Mouse (Mus musculus) myocyte (in vitro differentiated cells): Measurements from ENCODE around the gene Synpo2l. TPM values are rescaled to one million over a fixed set of nuclear protein-coding genes. Genes with fewer than 3 reads are reported as not detected.

Experiments
- H3K27me3 ChIP-seq: one replicate; pipeline ENCODE4 v1.6.1; 2011; ENCODE audit not compliant: control insufficient read depth, insufficient read depth, insufficient read length
- H3K36me3 ChIP-seq: one replicate; pipeline ENCODE4 v1.6.1; 2011; ENCODE audit not compliant: control insufficient read depth, insufficient read depth
- H3K4me2 ChIP-seq: one replicate; pipeline ENCODE4 v1.6.1; 2011; ENCODE audit warnings: low read depth, control low read depth
- H3K4me3 ChIP-seq: one replicate; pipeline ENCODE4 v1.5.1; 2011; ENCODE audit warnings: mild to moderate bottlenecking, control low read depth, moderate library complexity
- H3K79me2 ChIP-seq: one replicate; pipeline ENCODE4 v1.6.1; 2011; ENCODE audit not compliant: control insufficient read depth, insufficient read depth
- H3ac ChIP-seq: one replicate; pipeline ENCODE4 v1.6.1; 2011; ENCODE audit not compliant: control insufficient read depth, insufficient read length
- CEBPB ChIP-seq: IDR thresholded peaks from 2 replicates; pipeline ENCODE4 v1.6.1; 2011; ENCODE audit warnings: mild to moderate bottlenecking, moderate library complexity; ENCODE audit not compliant: poor library complexity, insufficient read depth, severe bottlenecking
- E2F4 ChIP-seq: IDR thresholded peaks from one replicate; pipeline ENCODE4 v1.6.1; 2011; ENCODE audit warnings: mild to moderate bottlenecking, control low read depth, moderate library complexity; ENCODE audit not compliant: insufficient read depth
- MAX ChIP-seq: IDR thresholded peaks from one replicate; pipeline ENCODE4 v1.6.1; 2011; ENCODE audit warnings: low read depth, mild to moderate bottlenecking, control low read depth
- MYOD1 ChIP-seq, 3 experiments: IDR thresholded peaks; one replicate each; pipeline ENCODE4 v1.6.1; 2011; ENCODE audit warnings: control low read depth in 2 of 3, low read depth in 2 of 3, mild to moderate bottlenecking in 2 of 3, moderate library complexity in 1 of 3; ENCODE audit not compliant: insufficient read length in 2 of 3, control insufficient read depth in 1 of 3
- MYOG ChIP-seq, 3 experiments: IDR thresholded peaks; one replicate each; pipeline ENCODE4 v1.6.1; 2011; ENCODE audit warnings: control low read depth in 2 of 3, low read depth in 2 of 3, mild to moderate bottlenecking in 2 of 3; ENCODE audit not compliant: insufficient read length in 2 of 3, control insufficient read depth in 1 of 3, insufficient read depth in 1 of 3
- POLR2A ChIP-seq: IDR thresholded peaks from one replicate; pipeline ENCODE4 v1.6.1; 2011; ENCODE audit warnings: low read depth, mild to moderate bottlenecking, control low read depth, moderate library complexity; ENCODE audit not compliant: insufficient read length
- POLR2AphosphoS2 ChIP-seq: IDR thresholded peaks from one replicate; pipeline ENCODE4 v1.6.1; 2011; ENCODE audit warnings: low read depth, control low read depth; ENCODE audit not compliant: insufficient read length
- REST ChIP-seq: IDR thresholded peaks from one replicate; pipeline ENCODE4 v1.6.1; 2011; ENCODE audit warnings: mild to moderate bottlenecking, control low read depth, moderate library complexity; ENCODE audit not compliant: insufficient read depth, insufficient read length
- SRF ChIP-seq: IDR thresholded peaks from one replicate; pipeline ENCODE4 v1.6.1; 2011; ENCODE audit warnings: low read depth; ENCODE audit not compliant: control insufficient read depth, insufficient read length
- TCF12 ChIP-seq: IDR thresholded peaks from one replicate; pipeline ENCODE4 v1.6.1; 2011; ENCODE audit warnings: mild to moderate bottlenecking, control low read depth; ENCODE audit not compliant: poor library complexity, insufficient read depth, severe bottlenecking
- TCF3 ChIP-seq: IDR thresholded peaks from one replicate; pipeline ENCODE4 v1.6.1; 2011; ENCODE audit warnings: low read depth, control low read depth; ENCODE audit not compliant: insufficient read length
- USF1 ChIP-seq: IDR thresholded peaks from one replicate; pipeline ENCODE4 v1.6.1; 2011; ENCODE audit warnings: low read depth, mild to moderate bottlenecking, control low read depth, moderate library complexity
- polyA plus RNA-seq: library from polyadenylated mRNA; unstranded; fragments of >200 nt; fragmentation: generic; extraction: Trizol; gene quantifications from one replicate; pipeline ENCODE4 v1.2.1, GENCODE M21; 2012; ENCODE audit warnings: missing spikeins

The Synpo2l gene
- polyA plus RNA-seq, 1 experiment = 165 TPM

DNA sequence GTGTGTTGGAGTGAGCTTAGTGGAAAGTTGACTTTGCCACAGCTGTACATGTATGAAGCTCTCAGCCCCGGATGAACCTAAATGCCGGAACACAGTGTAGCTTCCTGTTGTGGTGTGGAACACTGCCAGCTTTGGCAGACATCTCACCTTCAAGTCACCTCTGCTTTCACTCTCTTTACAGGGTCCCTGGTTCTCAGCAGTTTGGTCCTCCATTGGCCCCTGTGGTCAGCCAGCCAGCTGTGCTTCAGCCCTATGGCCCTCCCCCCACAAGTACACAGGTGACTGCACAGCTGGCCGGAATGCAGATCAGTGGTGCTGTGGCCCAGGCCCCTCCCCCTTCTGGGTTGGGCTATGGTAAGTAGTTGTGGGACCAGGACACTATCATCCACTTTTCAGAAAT is 14.3 kb upstream of the Synpo2l start:
- H3ac ChIP-seq = no peak overlapping the region
- H3K79me2 ChIP-seq = peaks cover 27% of the 10 kb centered on the region
- TF ChIP-seq REST = no peak
- TF ChIP-seq MYOG (IDR thresholded peaks at IDR 0.05; ENCODE audit: control insufficient read depth in 1 of 3, insufficient read depth in 1 of 3, insufficient read length in 2 of 3, low read depth in 2 of 3) = peak in 1 of 3 experiments; percentile 16
- peak in 1 of 3 experiments; percentile 8 for TF ChIP-seq MYOD1 (IDR thresholded peaks at IDR 0.05; ENCODE audit: control insufficient read depth in 1 of 3, insufficient read length in 2 of 3, low read depth in 2 of 3)
- no peak overlapping the region for H3K4me3 ChIP-seq
- peaks cover 81% of the 10 kb centered on the region for H3K36me3 ChIP-seq
- no peak overlapping the region for H3K4me2 ChIP-seq
- H3K27me3 ChIP-seq = no peaks in the 10 kb centered on the region

DNA sequence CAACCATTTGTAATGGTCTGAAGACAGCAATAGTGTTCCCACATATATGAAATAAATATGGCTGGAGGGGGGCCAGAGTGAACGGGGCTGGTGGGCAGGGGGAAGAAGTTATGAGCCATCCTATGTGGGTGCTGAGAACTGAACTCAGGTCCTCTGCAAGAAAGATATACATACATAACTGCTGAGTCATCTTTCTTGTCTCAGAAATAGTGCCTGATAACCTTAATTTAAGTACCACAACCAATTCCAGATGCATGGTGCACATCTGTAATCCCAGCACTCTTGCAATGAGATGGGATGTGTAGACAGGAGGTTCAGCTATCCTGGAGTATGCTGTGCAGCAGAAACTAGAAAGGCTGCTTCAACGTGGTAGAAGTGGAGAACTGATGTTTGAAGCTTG is 13.6 kb upstream of the Synpo2l start:
- TF ChIP-seq MYOG (IDR thresholded peaks at IDR 0.05; ENCODE audit: control insufficient read depth in 1 of 3, insufficient read depth in 1 of 3, insufficient read length in 2 of 3, low read depth in 2 of 3) = no peak
- no peak for TF ChIP-seq SRF
- no peak for TF ChIP-seq MAX
- no peak for TF ChIP-seq USF1
- H3K4me2 ChIP-seq = no peak overlapping the region
- H3ac ChIP-seq = no peak overlapping the region
- H3K27me3 ChIP-seq = no peaks in the 10 kb centered on the region
- peaks cover 81% of the 10 kb centered on the region for H3K36me3 ChIP-seq
- peaks cover 33% of the 10 kb centered on the region for H3K79me2 ChIP-seq
- no peak overlapping the region for H3K4me3 ChIP-seq

DNA sequence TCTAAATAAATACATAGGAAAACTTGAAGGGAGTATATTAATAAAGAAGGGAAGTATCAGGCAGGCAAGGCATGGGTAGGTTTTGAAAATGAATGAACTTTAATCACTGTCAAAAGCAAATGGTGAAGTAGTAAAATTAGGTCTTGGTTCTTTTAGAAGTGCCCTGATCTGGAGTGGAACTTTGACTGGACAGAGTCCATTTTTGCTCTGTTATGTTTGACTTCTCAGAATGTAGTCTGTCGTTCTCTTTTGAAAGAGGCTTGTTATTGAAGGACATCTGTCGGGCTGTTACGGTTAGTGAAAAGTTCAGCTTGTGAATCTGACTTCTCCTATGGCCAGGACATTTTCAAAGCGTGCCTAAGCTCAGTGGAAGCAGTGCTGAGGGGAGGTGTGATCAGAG is 9.8 kb upstream of the Synpo2l start:
- Histone ChIP-seq H3K27me3 (no peaks in the 10 kb centered on the region), H3K4me2 (no peak overlapping the region), H3K79me2 (peaks cover 55% of the 10 kb centered on the region), H3ac (no peak overlapping the region), H3K4me3 (no peak overlapping the region), H3K36me3 (peaks cover 62% of the 10 kb centered on the region)
- no peak for TF ChIP-seq USF1
- TF ChIP-seq MAX = no peak
- no peak for TF ChIP-seq POLR2A
- no peak for TF ChIP-seq E2F4
- no peak for TF ChIP-seq SRF
- no peak for TF ChIP-seq POLR2AphosphoS2
- no peak for TF ChIP-seq TCF3
- TF ChIP-seq TCF12 = no peak
- TF ChIP-seq MYOG (IDR thresholded peaks at IDR 0.05; ENCODE audit: control insufficient read depth in 1 of 3, insufficient read depth in 1 of 3, insufficient read length in 2 of 3, low read depth in 2 of 3) = no peak
- no peak for TF ChIP-seq REST
- TF ChIP-seq CEBPB = no peak
- TF ChIP-seq MYOD1 (IDR thresholded peaks at IDR 0.05; ENCODE audit: control insufficient read depth in 1 of 3, insufficient read length in 2 of 3, low read depth in 2 of 3) = no peak

DNA sequence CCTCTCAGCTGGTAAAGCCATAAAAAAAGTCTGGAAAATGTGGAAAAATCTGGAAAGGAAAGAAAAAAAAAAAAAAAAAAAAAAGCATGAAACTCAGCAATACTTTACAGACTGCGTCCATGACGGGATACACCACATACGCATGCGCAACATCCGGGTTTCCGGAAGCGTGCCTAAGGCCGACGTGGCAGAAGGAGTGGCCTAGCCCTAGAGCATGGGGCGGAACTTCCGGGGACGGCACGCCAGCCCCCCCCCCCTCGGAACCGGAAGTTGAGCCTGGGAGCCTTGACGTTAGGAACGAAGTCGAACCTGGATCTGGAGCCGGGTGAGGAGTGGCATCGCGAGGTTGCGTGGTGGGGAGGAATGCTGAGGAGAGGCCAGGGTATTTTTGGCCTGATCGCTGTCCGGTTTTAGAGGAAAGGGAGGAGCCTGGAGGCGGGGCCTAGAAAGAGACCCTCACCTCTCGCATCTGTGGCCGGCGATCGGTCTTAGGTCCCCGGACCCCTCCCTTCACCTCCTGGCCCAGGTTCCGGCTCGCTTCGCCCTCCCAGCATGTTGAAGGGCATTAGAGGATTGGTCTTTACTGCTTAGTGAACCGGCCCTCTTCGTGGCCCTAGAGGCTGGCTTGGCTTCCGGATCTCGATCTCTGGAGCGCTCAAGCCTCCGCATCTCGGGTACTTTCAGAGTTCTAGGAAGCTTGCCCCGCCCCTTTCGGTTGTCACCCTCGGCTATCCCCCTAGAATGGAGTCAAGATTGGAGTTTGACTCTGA is 6.1 kb upstream of the Synpo2l start, which contains the start of gene Sec24c:
Gene Sec24c (plus strand): TSS at position 245 of the 770 bp plus-strand sequence.
- H3K36me3 ChIP-seq = peaks cover 31% of the 10 kb centered on the region
- TF ChIP-seq E2F4 (no peak), MYOG (IDR thresholded peaks at IDR 0.05; ENCODE audit: control insufficient read depth in 1 of 3, insufficient read depth in 1 of 3, insufficient read length in 2 of 3, low read depth in 2 of 3) (no peak), MAX (no peak), MYOD1 (IDR thresholded peaks at IDR 0.05; ENCODE audit: control insufficient read depth in 1 of 3, insufficient read length in 2 of 3, low read depth in 2 of 3) (no peak), POLR2A (peak; percentile 85), POLR2AphosphoS2 (peak; percentile 89), TCF3 (no peak), SRF (peak; percentile 46), CEBPB (no peak), TCF12 (no peak), USF1 (no peak), REST (no peak)
- peak within 1 kb of the TSS; percentile 99 for H3K4me2 ChIP-seq
- peak within 1 kb of the TSS; percentile 43 for H3ac ChIP-seq
- H3K27me3 ChIP-seq = no peaks in the 10 kb centered on the region
- peaks cover 38% of the 10 kb centered on the region for H3K79me2 ChIP-seq
- H3K4me3 ChIP-seq = peak within 1 kb of the TSS; percentile 73

DNA sequence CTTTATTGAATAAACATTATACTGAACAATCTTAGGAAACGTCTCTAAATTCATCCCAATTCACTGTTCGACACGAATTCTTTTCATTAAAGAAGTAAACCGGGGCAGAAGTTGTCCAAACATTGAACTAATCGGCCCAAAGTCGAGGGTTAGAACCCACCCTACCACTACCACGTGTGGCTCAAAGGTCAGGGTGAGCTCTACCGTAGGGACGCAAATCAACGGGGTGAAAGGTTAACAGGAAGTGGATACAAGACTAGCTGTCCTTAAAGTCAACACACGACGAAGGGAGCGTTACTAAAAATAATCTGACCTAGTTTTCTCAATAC is 5.5 kb upstream of the Synpo2l start:
- Histone ChIP-seq H3ac (peak overlapping the region; percentile 43), H3K4me3 (peak overlapping the region; percentile 73), H3K36me3 (peaks cover 27% of the 10 kb centered on the region), H3K27me3 (no peaks in the 10 kb centered on the region), H3K4me2 (peak overlapping the region; percentile 99), H3K79me2 (peaks cover 38% of the 10 kb centered on the region)
- TF ChIP-seq POLR2AphosphoS2 = no peak
- no peak for TF ChIP-seq MYOD1 (IDR thresholded peaks at IDR 0.05; ENCODE audit: control insufficient read depth in 1 of 3, insufficient read length in 2 of 3, low read depth in 2 of 3)
- no peak for TF ChIP-seq TCF12
- TF ChIP-seq POLR2A = no peak
- no peak for TF ChIP-seq MYOG (IDR thresholded peaks at IDR 0.05; ENCODE audit: control insufficient read depth in 1 of 3, insufficient read depth in 1 of 3, insufficient read length in 2 of 3, low read depth in 2 of 3)
- peak; percentile 61 for TF ChIP-seq USF1
- TF ChIP-seq REST = no peak
- peak; percentile 32 for TF ChIP-seq MAX
